Mouse (Mus musculus) embryonic fibroblast, embryonic 13.5 days (primary cell): ENCODE data around the gene Alpl. TPM values are rescaled to one million over a fixed set of nuclear protein-coding genes. Genes with fewer than 3 reads are reported as not detected.
A peak's percentile ranks its signal among the peaks of the same experiment; 100 is the strongest.

Experiments
- H3K27ac ChIP-seq: 2 replicates; pipeline ENCODE4 v1.5.1; 2012; ENCODE audit warnings: low read length, control low read depth, inconsistent platforms; ENCODE audit not compliant: insufficient read depth
- H3K4me1 ChIP-seq: 2 replicates; pipeline ENCODE4 v1.6.1; 2011; ENCODE audit warnings: low read length; ENCODE audit not compliant: control insufficient read depth, insufficient read depth
- H3K4me3 ChIP-seq: 2 replicates; pipeline ENCODE4 v1.5.1; 2011; ENCODE audit warnings: mild to moderate bottlenecking, control low read depth, low read length; ENCODE audit not compliant: insufficient read depth
- CTCF ChIP-seq: IDR thresholded peaks from 2 replicates; pipeline ENCODE4 v1.5.1; 2011; ENCODE audit warnings: mild to moderate bottlenecking, control low read depth, low read length, moderate library complexity, borderline replicate concordance; ENCODE audit not compliant: insufficient read depth
- POLR2A ChIP-seq: IDR thresholded peaks from 2 replicates; pipeline ENCODE4 v1.6.1; 2011; ENCODE audit warnings: low read depth, mild to moderate bottlenecking, control low read depth, low read length, moderate library complexity
- polyA plus RNA-seq: library from polyadenylated mRNA; stranded (reverse); fragments of >200 nt; gene quantifications from 2 replicates; pipeline ENCODE4 v1.2.4, GENCODE M21; 2011; ENCODE audit warnings: low read depth; ENCODE audit not compliant: missing spikeins, insufficient read length

Alpl gene
- 0.68 TPM in 1 of 2 replicates, not detected in the other for polyA plus RNA-seq

- TF ChIP-seq POLR2A = no peak
- peak; percentile 42; the same call in 1 of the 2 replicates for TF ChIP-seq CTCF
- Histone ChIP-seq H3K4me3 (no peak within 1 kb of the TSS; the same call in 1 of the 2 replicates), H3K4me1 (no peaks in the 10 kb centered on the region), H3K27ac (no peak within 1 kb of the TSS)
Observed at GRCm38 (mm10) chr4:137795611-137796557, at the start of gene Alpl. Gene Alpl, minus strand, starts transcription at chr4:137796384.

- peak; percentile 94 for TF ChIP-seq CTCF
- TF ChIP-seq POLR2A = no peak
- Histone ChIP-seq H3K27ac (no peak overlapping the region), H3K4me3 (no peak overlapping the region), H3K4me1 (no peaks in the 10 kb centered on the region)
Observed at GRCm38 (mm10) chr4:137844656-137845055, 48.5 kb upstream of the Alpl start.

GRCm38 (mm10) chr4:137839452-137839851 is 43.3 kb upstream of the Alpl start:
- H3K4me1 ChIP-seq = no peaks in the 10 kb centered on the region
- TF ChIP-seq POLR2A (no peak), CTCF (no peak)
- H3K4me3 ChIP-seq = no peak overlapping the region
- H3K27ac ChIP-seq = no peak overlapping the region

- no peak overlapping the region for H3K4me3 ChIP-seq
- no peak for TF ChIP-seq POLR2A
- TF ChIP-seq CTCF = no peak
- no peaks in the 10 kb centered on the region for H3K4me1 ChIP-seq
- no peak overlapping the region for H3K27ac ChIP-seq
Observed at GRCm38 (mm10) chr4:137838791-137839190, 42.6 kb upstream of the Alpl start.

- Histone ChIP-seq H3K4me3 (no peak overlapping the region), H3K4me1 (no peaks in the 10 kb centered on the region), H3K27ac (no peak overlapping the region)
- TF ChIP-seq CTCF (no peak), POLR2A (no peak)
Observed at GRCm38 (mm10) chr4:137837792-137838191, 41.6 kb upstream of the Alpl start.

GRCm38 (mm10) chr4:137836741-137837140 is 40.6 kb upstream of the Alpl start:
- H3K27ac ChIP-seq = no peak overlapping the region
- H3K4me1 ChIP-seq = no peaks in the 10 kb centered on the region
- no peak for TF ChIP-seq POLR2A
- no peak for TF ChIP-seq CTCF
- H3K4me3 ChIP-seq = no peak overlapping the region

GRCm38 (mm10) chr4:137835624-137836337 is 39.6 kb upstream of the Alpl start:
- no peak overlapping the region for H3K4me3 ChIP-seq
- no peak overlapping the region for H3K27ac ChIP-seq
- TF ChIP-seq CTCF (peak; percentile 92; the same call in 1 of the 2 replicates), POLR2A (no peak)
- no peaks in the 10 kb centered on the region for H3K4me1 ChIP-seq

GRCm38 (mm10) chr4:137831598-137831997 is 35.4 kb upstream of the Alpl start:
- Histone ChIP-seq H3K27ac (no peak overlapping the region), H3K4me1 (no peaks in the 10 kb centered on the region), H3K4me3 (no peak overlapping the region)
- TF ChIP-seq CTCF = no peak
- no peak for TF ChIP-seq POLR2A

- no peak overlapping the region for H3K27ac ChIP-seq
- no peak overlapping the region for H3K4me3 ChIP-seq
- TF ChIP-seq POLR2A (no peak), CTCF (no peak)
Observed at GRCm38 (mm10) chr4:137830380-137830779, 34.2 kb upstream of the Alpl start.

GRCm38 (mm10) chr4:137824881-137825280 is 28.7 kb upstream of the Alpl start:
- TF ChIP-seq POLR2A (no peak), CTCF (no peak)

More at GRCm38 (mm10) chr4:137830380-137830779, 34.2 kb upstream of the Alpl start:
- H3K4me1 ChIP-seq = no peaks in the 10 kb centered on the region

GRCm38 (mm10) chr4:137823542-137823941 is 27.4 kb upstream of the Alpl start:
- TF ChIP-seq POLR2A (no peak), CTCF (no peak)
- Histone ChIP-seq H3K4me3 (no peak overlapping the region), H3K4me1 (no peaks in the 10 kb centered on the region), H3K27ac (no peak overlapping the region)

More at GRCm38 (mm10) chr4:137824881-137825280, 28.7 kb upstream of the Alpl start:
- Histone ChIP-seq H3K4me3 (no peak overlapping the region), H3K27ac (no peak overlapping the region), H3K4me1 (no peaks in the 10 kb centered on the region)
